8 mouse cellular contexts compared by ENCODE assay signal in the genomic region with DNA sequence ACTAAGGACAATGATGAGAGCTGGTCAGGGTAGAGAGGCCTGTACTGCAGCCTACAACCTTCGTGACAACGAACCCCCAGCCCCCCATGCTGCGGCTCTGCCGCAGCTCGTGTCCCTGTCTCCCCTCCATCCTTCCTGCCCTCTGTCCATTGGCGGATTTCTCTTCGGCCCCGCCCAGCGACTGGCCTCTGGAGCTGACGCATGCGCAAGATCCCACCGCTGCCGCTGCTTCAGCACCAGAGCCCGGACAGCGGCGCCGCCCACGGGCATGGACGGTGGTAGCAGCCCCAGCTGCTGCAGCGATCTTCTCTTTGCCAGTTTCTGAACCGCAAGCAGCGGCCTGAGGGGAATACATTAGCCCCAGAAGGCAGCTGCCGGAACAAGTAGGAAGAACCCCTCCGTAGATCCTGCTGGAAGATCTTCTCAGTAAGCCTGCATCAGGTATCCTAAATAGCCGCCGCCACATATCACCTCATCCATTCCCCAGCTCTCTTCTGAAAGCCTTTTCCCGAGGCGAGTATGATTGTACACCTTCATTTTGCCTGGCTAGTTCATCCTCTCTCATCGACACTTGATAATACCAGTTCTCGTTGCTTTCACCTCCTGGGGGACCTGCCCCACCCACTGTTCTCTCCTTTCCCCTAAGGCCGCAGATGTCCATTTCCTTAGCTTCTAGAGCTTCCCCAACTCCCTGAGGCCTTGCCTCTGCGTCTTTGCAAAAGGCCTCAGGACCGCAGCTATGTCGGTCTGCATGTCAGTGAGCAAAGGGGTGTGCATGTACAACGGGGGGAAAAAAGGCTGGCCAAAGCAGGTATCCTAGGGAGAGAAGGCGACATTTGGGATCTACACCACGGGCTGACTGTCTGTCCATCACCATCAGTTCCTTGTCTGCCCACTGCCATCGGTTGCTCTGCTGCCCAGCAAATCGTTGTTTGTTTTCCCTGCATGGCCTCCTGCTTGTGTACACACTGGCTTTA. TPM values are rescaled to one million over a fixed set of nuclear protein-coding genes. Genes with fewer than 3 reads are reported as not detected.
DNase-seq lines count a peak whose midpoint lies in the region; ATAC-seq and TF ChIP-seq lines count a peak whose summit lies in the region.

A gene (plus strand): TSS at position 216 of the 977 bp plus-strand sequence.

- peak within 1 kb of the TSS; percentile 85 for H3K27ac ChIP-seq in hindbrain, embryonic 15.5 days (replicated peaks)

- in situ Hi-C loops in Patski (cut with MboI; ENCODE audit: low pct_unique_long_range_greater_than_20kb): loop anchor here (25.0 kb wide), 1 partner anchor 208 kb away; no protein-coding TSS in a partner anchor

- DNase-seq in Patski (ENCODE audit: low read depth, low spot score): no peak
- DNase-seq in cerebellum, postnatal 25 days: peak; percentile 94 to 97
- DNase-seq in frontal cortex, postnatal 36 days (ENCODE audit: low spot score in 2 of 2): peak; percentile 94 to 95
- DNase-seq in left cerebral cortex, adult 8-10 months (ENCODE audit: low spot score in 2 of 2): peak; percentile 82 to 95
- peak; percentile 96 for DNase-seq in right cerebral cortex, adult 18-20 months
- DNase-seq in urinary bladder, adult 2 months (ENCODE audit: low spot score): peak; percentile 69

- H3K4me1 ChIP-seq in hindbrain, embryonic 15.5 days (replicated peaks): peaks cover 36% of the 10 kb centered on the region

- POLR2A ChIA-PET in Patski (lab: Charles Lee): interaction anchor here (1.3 kb wide), 1 partner anchor 16 kb away, joined by 7 read pairs; no protein-coding TSS in a partner anchor

- no peaks in the 10 kb centered on the region for H3K9me3 ChIP-seq in hindbrain, embryonic 15.5 days

- ATAC-seq in Patski: peak; percentile 65
- peak; percentile 94 for ATAC-seq in hindbrain, embryonic 15.5 days (ENCODE audit: low FRiP score, low read depth)
- peak; percentile 96 for ATAC-seq in megakaryocyte, adult 5-6 weeks (ENCODE audit: poor library complexity, severe bottlenecking)

- CTCF ChIA-PET in Patski (lab: Charles Lee): interaction anchor here (0.7 to 1.7 kb wide), 6 partner anchors 16 to 142 kb away, joined by 3 to 6 read pairs (median 3); no protein-coding TSS in a partner anchor

- peak within 1 kb of the TSS; percentile 63 for H3K4me2 ChIP-seq in hindbrain, embryonic 15.5 days

- no peaks in the 10 kb centered on the region for H3K27me3 ChIP-seq in Patski
- no peaks in the 10 kb centered on the region for H3K27me3 ChIP-seq in hindbrain, embryonic 15.5 days

- WGBS in hindbrain, embryonic 15.5 days: 9% methylated on average over 39 of the region's 39 CpGs

- TF ChIP-seq CTCF in Patski (IDR thresholded peaks at IDR 0.05): no peak

- H3K36me3 ChIP-seq in hindbrain, embryonic 15.5 days: no peaks in the 10 kb centered on the region

- H3K4me3 ChIP-seq in hindbrain, embryonic 15.5 days: peak within 1 kb of the TSS; percentile 55

- peak within 1 kb of the TSS; percentile 64 for H3K9ac ChIP-seq in hindbrain, embryonic 15.5 days

RNA-seq across cellular contexts. Expression of the gene that starts here (rescaled TPM):
- 0.03 TPM for polyA plus RNA-seq in Patski (2021)
- 71.6 and 73.5 TPM in 2 replicates for polyA plus RNA-seq in hindbrain, embryonic 15.5 days (2015; fragmentation: Nextera tagmentation; extraction: Ambion mirVana)
- 100 to 1,000 TPM; 179 to 192 (median 185) TPM for total RNA-seq in left cerebral cortex, adult 8-10 months (2022)
- total RNA-seq in megakaryocyte, adult 5-6 weeks (2015): 0.02 TPM in 1 of 2 replicates, not detected in the other
- not detected in 2 replicates for total RNA-seq in megakaryocyte, adult 5-6 weeks (2017)
- 0.78 and 0.93 TPM in 2 replicates for polyA plus RNA-seq in urinary bladder, adult 2 months (2012; rRNA removed)

Comparison
In these comparisons a context has a peak if more than half of its experiments do, and no peak if none do; other contexts are left out.
1. RNA of the gene that starts here (total RNA-seq): 179 to 192 TPM in left cerebral cortex, adult 8-10 months; 0.02 TPM in megakaryocyte, adult 5-6 weeks; every median in the first group is over 100 times any median in the second.
2. RNA of the gene that starts here (polyA plus RNA-seq): 71.6 to 73.5 TPM in hindbrain, embryonic 15.5 days; 0.78 to 0.93 TPM in urinary bladder, adult 2 months and 0.03 TPM in Patski (single experiment); every median in the first group is over 10 times any median in the second.
3. Peak in ATAC-seq in Patski; RNA of the gene not detected or under 1 TPM.
4. Peak in ATAC-seq in megakaryocyte, adult 5-6 weeks; RNA of the gene not detected or under 1 TPM.
5. Peak in DNase-seq in urinary bladder, adult 2 months; RNA of the gene not detected or under 1 TPM.
6. Peak in every context shown above with its lines, with median percentiles within 50 percentile points of each other: ATAC-seq.